Mouse (Mus musculus): ENCODE measurements around the gene Syf2. TPM values are rescaled to one million over a fixed set of nuclear protein-coding genes. Genes with fewer than 3 reads are reported as not detected.

The Syf2 gene
- polyA plus RNA-seq, 1 experiment from 2014 or later: 63.7 TPM

GRCm38 (mm10) chr4:134955845-134956244 lies 25.1 kb downstream of the Syf2 start:
- no peak overlapping the region for H3K4me2 ChIP-seq (replicated peaks)
- H3K4me1 ChIP-seq (replicated peaks): peaks cover 18% of the 10 kb centered on the region
- H3K36me3 ChIP-seq: no peaks in the 10 kb centered on the region
- ATAC-seq: peak; percentile 79
- WGBS: 48% methylated on average over 3 of the region's 3 CpGs
- 0 out of 2 replicates have a peak, but pooled peaks cover 4% of the 10 kb centered on the region for H3K27me3 ChIP-seq (replicated peaks)
- H3K9ac ChIP-seq: no peak overlapping the region
- no peaks in the 10 kb centered on the region for H3K9me3 ChIP-seq
- no peak overlapping the region for H3K4me3 ChIP-seq (replicated peaks)
- no peak overlapping the region for H3K27ac ChIP-seq

- no peak overlapping the region for H3K4me2 ChIP-seq (replicated peaks)
- no peak overlapping the region for H3K27ac ChIP-seq
- no peak overlapping the region for H3K4me3 ChIP-seq (replicated peaks)
- H3K9ac ChIP-seq: no peak overlapping the region
- ATAC-seq: peak; percentile 55
- WGBS: 23% methylated on average over 3 of the region's 3 CpGs
- H3K4me1 ChIP-seq (replicated peaks): peaks cover 17% of the 10 kb centered on the region
- no peaks in the 10 kb centered on the region for H3K9me3 ChIP-seq
- no peaks in the 10 kb centered on the region for H3K36me3 ChIP-seq
- H3K27me3 ChIP-seq (replicated peaks): 0 out of 2 replicates have a peak, but pooled peaks cover 4% of the 10 kb centered on the region
Observed at GRCm38 (mm10) chr4:134956328-134956727, 25.6 kb downstream of the Syf2 start.

DNA sequence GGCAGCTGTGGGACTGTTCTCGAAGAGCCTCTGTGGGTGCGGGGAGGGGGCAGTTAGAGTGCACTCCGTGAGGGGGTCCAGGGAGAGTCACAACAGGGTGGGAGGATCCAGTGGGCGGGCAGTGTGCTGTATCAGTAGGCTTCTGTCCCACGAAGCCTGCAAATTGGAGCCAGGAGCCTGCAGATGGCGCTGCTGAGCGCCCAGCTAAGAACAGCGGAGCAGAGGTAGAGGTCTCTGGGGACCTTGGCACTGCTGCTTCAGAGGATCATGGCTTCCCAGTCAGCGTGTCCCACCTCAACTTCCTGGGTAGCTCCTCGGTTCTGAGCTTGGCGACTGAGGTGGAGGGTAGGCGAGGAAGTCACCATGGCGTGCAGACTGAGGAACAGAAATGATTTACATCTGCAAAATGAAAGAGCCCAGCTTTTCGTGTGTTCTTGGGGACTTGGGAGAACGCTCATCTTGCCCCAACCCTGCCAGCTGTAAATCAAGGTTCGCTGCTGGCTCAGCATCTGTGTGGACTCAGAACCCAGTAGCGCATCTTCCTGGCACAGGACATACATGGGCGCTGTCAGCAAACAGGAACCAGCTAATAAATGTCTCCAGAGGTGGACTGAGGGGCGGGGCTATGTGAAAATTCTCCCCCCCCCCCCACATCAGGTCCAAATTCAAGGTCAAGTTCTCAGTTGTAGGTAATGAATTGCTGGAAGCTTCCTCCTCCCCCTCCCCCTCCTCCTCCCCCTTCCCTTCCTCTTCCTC lies 32.5 kb downstream of the Syf2 start:
- H3K4me1 ChIP-seq (replicated peaks): peaks cover 4% of the 10 kb centered on the region; the same call in 1 of the 2 replicates
- peak overlapping the region; percentile 38 for H3K4me2 ChIP-seq (replicated peaks)
- WGBS: 20% methylated on average over 19 of the region's 19 CpGs
- H3K9ac ChIP-seq: no peak overlapping the region
- peak; percentile 51; the same call in 1 of the 2 replicates for ATAC-seq
- no peaks in the 10 kb centered on the region for H3K36me3 ChIP-seq
- peak overlapping the region; percentile 10; the same call in 1 of the 2 replicates for H3K4me3 ChIP-seq (replicated peaks)
- H3K27me3 ChIP-seq (replicated peaks): no peaks in the 10 kb centered on the region
- no peak overlapping the region for H3K27ac ChIP-seq
- no peaks in the 10 kb centered on the region for H3K9me3 ChIP-seq

DNA sequence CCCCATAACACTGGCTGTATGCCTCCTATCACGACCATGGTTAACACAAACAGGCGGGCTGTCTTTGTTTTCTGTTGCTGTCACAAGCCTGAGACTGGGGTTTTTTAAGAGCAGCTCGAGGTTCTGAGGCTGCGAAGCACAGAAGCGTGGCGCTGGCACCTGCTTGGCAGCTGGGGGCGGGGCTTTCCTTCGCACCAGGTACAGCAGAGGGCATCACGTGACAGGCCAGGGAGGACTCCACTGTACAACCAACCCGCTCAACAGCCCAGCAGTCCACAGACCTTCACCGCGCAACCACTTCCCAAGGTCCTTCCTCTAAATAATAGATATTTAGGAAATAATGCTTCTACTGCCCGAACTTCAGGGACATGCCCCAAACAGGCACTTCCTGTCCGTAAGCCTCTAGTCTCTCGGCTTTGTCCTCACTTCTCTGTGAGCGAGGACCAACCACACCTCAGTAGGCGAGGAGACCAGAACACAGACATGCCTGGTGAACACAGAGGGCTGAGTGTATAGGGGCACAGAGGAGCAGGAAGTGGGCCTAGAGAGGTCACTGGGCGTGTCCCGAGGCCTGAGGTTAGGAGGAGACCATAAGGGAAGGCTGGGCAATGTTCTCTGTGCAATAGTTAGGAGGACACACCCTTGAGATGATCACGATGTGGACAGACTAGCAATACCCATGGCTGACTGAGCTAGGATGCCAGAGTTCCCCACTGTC lies 37.3 kb downstream of the Syf2 start:
- Histone ChIP-seq H3K4me1 (replicated peaks) (peaks cover 4% of the 10 kb centered on the region; the same call in 1 of the 2 replicates), H3K4me2 (replicated peaks) (no peak overlapping the region), H3K9me3 (no peaks in the 10 kb centered on the region), H3K36me3 (no peaks in the 10 kb centered on the region), H3K27ac (no peak overlapping the region), H3K4me3 (replicated peaks) (no peak overlapping the region), H3K9ac (no peak overlapping the region; the same call in 1 of the 2 replicates), H3K27me3 (replicated peaks) (no peaks in the 10 kb centered on the region)
- peak; percentile 34; the same call in 1 of the 2 replicates for ATAC-seq
- WGBS: 74% methylated on average over 20 of the region's 20 CpGs

- ATAC-seq: no peak
- Histone ChIP-seq H3K27me3 (replicated peaks) (no peaks in the 10 kb centered on the region), H3K27ac (no peak overlapping the region), H3K36me3 (no peaks in the 10 kb centered on the region), H3K4me3 (replicated peaks) (no peak overlapping the region), H3K9ac (no peak overlapping the region), H3K4me2 (replicated peaks) (no peak overlapping the region), H3K9me3 (no peaks in the 10 kb centered on the region), H3K4me1 (replicated peaks) (no peaks in the 10 kb centered on the region)
- 70% methylated on average over 18 of the region's 18 CpGs for WGBS
Observed at GRCm38 (mm10) chr4:134968605-134968976, 37.9 kb downstream of the Syf2 start.

- Histone ChIP-seq H3K9ac (no peak overlapping the region), H3K9me3 (no peaks in the 10 kb centered on the region), H3K4me2 (replicated peaks) (peak overlapping the region; percentile 39), H3K4me1 (replicated peaks) (no peaks in the 10 kb centered on the region), H3K4me3 (replicated peaks) (peak overlapping the region; percentile 9), H3K27ac (peak overlapping the region; percentile 42; the same call in 1 of the 2 replicates), H3K27me3 (replicated peaks) (no peaks in the 10 kb centered on the region), H3K36me3 (no peaks in the 10 kb centered on the region)
- peak; percentile 90 for ATAC-seq
- WGBS: 28% methylated on average over 14 of the region's 14 CpGs
Observed at GRCm38 (mm10) chr4:134975261-134975928, 44.7 kb downstream of the Syf2 start.

- no peak overlapping the region for H3K9ac ChIP-seq
- H3K27me3 ChIP-seq (replicated peaks): no peaks in the 10 kb centered on the region
- H3K4me2 ChIP-seq (replicated peaks): peak overlapping the region; percentile 39; the same call in 1 of the 2 replicates
- 83% methylated on average over 4 of the region's 4 CpGs for WGBS
- H3K4me1 ChIP-seq (replicated peaks): no peaks in the 10 kb centered on the region
- H3K9me3 ChIP-seq: no peaks in the 10 kb centered on the region
- H3K4me3 ChIP-seq (replicated peaks): no peak overlapping the region
- no peaks in the 10 kb centered on the region for H3K36me3 ChIP-seq
- no peak for ATAC-seq
- H3K27ac ChIP-seq: peak overlapping the region; percentile 42; the same call in 1 of the 2 replicates
Observed at GRCm38 (mm10) chr4:134975929-134976308, 45.2 kb downstream of the Syf2 start.

- Histone ChIP-seq H3K36me3 (no peaks in the 10 kb centered on the region), H3K4me1 (replicated peaks) (peaks cover 5% of the 10 kb centered on the region), H3K9ac (no peak overlapping the region), H3K27me3 (replicated peaks) (no peaks in the 10 kb centered on the region), H3K4me2 (replicated peaks) (no peak overlapping the region), H3K27ac (no peak overlapping the region), H3K9me3 (no peaks in the 10 kb centered on the region), H3K4me3 (replicated peaks) (no peak overlapping the region)
- 67% methylated on average over 8 of the region's 8 CpGs for WGBS
- no peak for ATAC-seq
Observed at GRCm38 (mm10) chr4:134978930-134979329, 48.2 kb downstream of the Syf2 start.

GRCm38 (mm10) chr4:134981959-134982431 lies 51.3 kb downstream of the Syf2 start:
- ATAC-seq: peak; percentile 88
- H3K4me2 ChIP-seq (replicated peaks): no peak overlapping the region

GRCm38 (mm10) chr4:134983136-134983535 lies 52.4 kb downstream of the Syf2 start:
- WGBS: 62% methylated on average over 5 of the region's 5 CpGs
- Histone ChIP-seq H3K4me1 (replicated peaks) (peaks cover 5% of the 10 kb centered on the region), H3K9me3 (no peaks in the 10 kb centered on the region), H3K4me3 (replicated peaks) (no peak overlapping the region), H3K9ac (no peak overlapping the region), H3K27ac (no peak overlapping the region), H3K27me3 (replicated peaks) (no peaks in the 10 kb centered on the region), H3K4me2 (replicated peaks) (no peak overlapping the region), H3K36me3 (no peaks in the 10 kb centered on the region)
- no peak for ATAC-seq

More at GRCm38 (mm10) chr4:134981959-134982431, 51.3 kb downstream of the Syf2 start:
- Histone ChIP-seq H3K9me3 (no peaks in the 10 kb centered on the region), H3K9ac (no peak overlapping the region), H3K27me3 (replicated peaks) (no peaks in the 10 kb centered on the region), H3K27ac (no peak overlapping the region), H3K4me3 (replicated peaks) (no peak overlapping the region), H3K36me3 (no peaks in the 10 kb centered on the region), H3K4me1 (replicated peaks) (peaks cover 5% of the 10 kb centered on the region)
- WGBS: 48% methylated on average over 7 of the region's 7 CpGs

GRCm38 (mm10) chr4:134984555-134984954 lies 53.9 kb downstream of the Syf2 start:
- Histone ChIP-seq H3K4me1 (replicated peaks) (peaks cover 5% of the 10 kb centered on the region), H3K36me3 (no peaks in the 10 kb centered on the region), H3K9ac (no peak overlapping the region), H3K4me3 (replicated peaks) (no peak overlapping the region), H3K27me3 (replicated peaks) (no peaks in the 10 kb centered on the region), H3K9me3 (no peaks in the 10 kb centered on the region), H3K27ac (no peak overlapping the region), H3K4me2 (replicated peaks) (no peak overlapping the region)
- 54% methylated on average over 3 of the region's 3 CpGs for WGBS
- no peak for ATAC-seq

Data from intestine, embryonic 15.5 days (tissue).